Mouse (Mus musculus): ENCODE data around the gene Uhrf1. TPM values are rescaled to one million over a fixed set of nuclear protein-coding genes. Genes with fewer than 3 reads are reported as not detected.

The Uhrf1 gene
- polyA plus RNA-seq, 1 experiment from 2014 or later, result 170 TPM

DNA sequence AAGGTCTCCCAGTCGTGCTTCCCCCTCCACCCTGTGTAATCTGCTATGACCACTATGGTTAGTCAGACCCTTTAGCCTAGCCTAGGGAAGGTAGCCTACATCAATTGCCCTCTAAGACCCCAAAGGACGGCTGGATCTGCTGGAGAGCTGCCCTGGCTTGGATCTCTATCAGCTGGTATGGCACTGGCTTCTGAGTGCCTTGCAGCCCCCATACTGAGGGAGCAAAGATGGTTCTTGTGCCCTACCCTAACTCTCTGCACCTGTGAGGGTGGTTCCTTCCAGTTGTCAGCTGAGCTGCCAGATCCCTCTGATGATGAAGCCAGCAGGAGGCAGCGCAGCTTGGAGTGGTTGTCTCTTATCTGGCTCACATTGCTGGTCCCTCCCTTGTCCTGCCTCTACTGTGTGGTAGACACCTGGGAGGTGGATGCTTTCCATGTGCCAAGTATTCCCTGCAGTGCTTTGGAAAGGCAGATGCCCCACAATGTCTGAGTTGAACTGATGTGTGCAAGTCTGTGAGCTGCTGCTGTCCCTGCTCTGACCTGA lies 56.1 kb downstream of the Uhrf1 start:
- no peak overlapping the region for H3K27ac ChIP-seq (ENCODE audit: low read length)
- ATAC-seq (ENCODE audit: low FRiP score, low TSS enrichment), result no peak
- no peak overlapping the region for H3K9ac ChIP-seq (replicated peaks; ENCODE audit: low read length)
- no peak overlapping the region for H3K4me3 ChIP-seq (ENCODE audit: low read length)
- H3K4me1 ChIP-seq (ENCODE audit: insufficient read depth, low read length), result no peaks in the 10 kb centered on the region
- WGBS, result 83% methylated on average over 3 of the region's 3 CpGs
- no peak overlapping the region for H3K4me2 ChIP-seq (replicated peaks; ENCODE audit: low read depth, low read length)
- H3K36me3 ChIP-seq (ENCODE audit: insufficient read depth, low read length), result peaks cover 35% of the 10 kb centered on the region
- no peaks in the 10 kb centered on the region for H3K9me3 ChIP-seq (ENCODE audit: low read length)
- no peaks in the 10 kb centered on the region for H3K27me3 ChIP-seq (ENCODE audit: insufficient read depth, low read length)

DNA sequence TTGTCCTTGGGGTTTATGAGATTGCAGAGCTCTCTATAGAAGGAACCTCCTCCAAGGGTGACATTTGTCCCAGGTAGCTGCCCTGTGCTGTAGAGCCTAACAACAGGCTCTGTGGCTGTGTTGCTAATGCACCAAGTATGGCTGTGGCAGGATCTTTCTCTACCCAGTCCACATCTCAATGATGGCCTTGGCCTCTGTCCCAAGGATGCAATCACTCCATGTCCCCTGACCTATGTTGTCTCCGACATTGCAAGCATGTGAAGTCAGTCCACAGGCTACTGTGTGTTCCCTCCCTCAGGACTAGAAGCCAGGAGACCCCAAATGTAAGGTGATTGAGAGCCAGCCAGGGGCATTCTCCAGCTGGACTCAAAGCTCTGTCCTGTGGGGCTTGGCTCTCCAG lies 56.7 kb downstream of the Uhrf1 start:
- ATAC-seq (ENCODE audit: low FRiP score, low TSS enrichment), result no peak
- Histone ChIP-seq H3K9me3 (ENCODE audit: low read length) (no peaks in the 10 kb centered on the region), H3K36me3 (ENCODE audit: insufficient read depth, low read length) (peaks cover 30% of the 10 kb centered on the region), H3K4me2 (replicated peaks; ENCODE audit: low read depth, low read length) (no peak overlapping the region), H3K4me1 (ENCODE audit: insufficient read depth, low read length) (peaks cover under 1% of the 10 kb centered on the region; the same call in 1 of the 2 replicates), H3K27me3 (ENCODE audit: insufficient read depth, low read length) (no peaks in the 10 kb centered on the region), H3K9ac (replicated peaks; ENCODE audit: low read length) (no peak overlapping the region), H3K27ac (ENCODE audit: low read length) (no peak overlapping the region), H3K4me3 (ENCODE audit: low read length) (no peak overlapping the region)
- WGBS, result 91% methylated on average over 1 of the region's 1 CpGs

DNA sequence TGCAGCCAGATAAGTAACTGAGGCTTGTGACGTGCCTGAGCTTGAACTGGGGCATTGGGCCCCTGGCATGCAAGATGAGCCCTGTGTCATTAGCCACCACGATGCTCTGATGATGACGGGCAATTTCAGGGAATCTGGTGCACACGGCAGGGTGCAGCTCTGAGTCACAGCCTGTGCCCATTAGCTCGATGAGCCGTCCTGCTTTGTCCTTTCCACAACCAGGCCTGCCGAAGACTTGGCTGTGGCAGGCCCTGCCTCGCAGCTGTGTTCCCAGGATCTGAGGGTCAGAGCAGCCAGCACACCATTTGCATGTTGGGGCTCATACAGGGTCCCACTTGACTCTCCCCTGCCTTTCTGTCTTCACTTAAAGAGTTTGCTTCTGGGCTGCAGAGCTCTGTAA lies 57.3 kb downstream of the Uhrf1 start:
- no peak for ATAC-seq (ENCODE audit: low FRiP score, low TSS enrichment)
- WGBS, result 51% methylated on average over 8 of the region's 8 CpGs
- Histone ChIP-seq H3K36me3 (ENCODE audit: insufficient read depth, low read length) (peaks cover 26% of the 10 kb centered on the region), H3K9me3 (ENCODE audit: low read length) (no peaks in the 10 kb centered on the region), H3K27ac (ENCODE audit: low read length) (no peak overlapping the region), H3K4me3 (ENCODE audit: low read length) (no peak overlapping the region), H3K9ac (replicated peaks; ENCODE audit: low read length) (no peak overlapping the region), H3K27me3 (ENCODE audit: insufficient read depth, low read length) (no peaks in the 10 kb centered on the region), H3K4me2 (replicated peaks; ENCODE audit: low read depth, low read length) (no peak overlapping the region), H3K4me1 (ENCODE audit: insufficient read depth, low read length) (peaks cover 6% of the 10 kb centered on the region)

DNA sequence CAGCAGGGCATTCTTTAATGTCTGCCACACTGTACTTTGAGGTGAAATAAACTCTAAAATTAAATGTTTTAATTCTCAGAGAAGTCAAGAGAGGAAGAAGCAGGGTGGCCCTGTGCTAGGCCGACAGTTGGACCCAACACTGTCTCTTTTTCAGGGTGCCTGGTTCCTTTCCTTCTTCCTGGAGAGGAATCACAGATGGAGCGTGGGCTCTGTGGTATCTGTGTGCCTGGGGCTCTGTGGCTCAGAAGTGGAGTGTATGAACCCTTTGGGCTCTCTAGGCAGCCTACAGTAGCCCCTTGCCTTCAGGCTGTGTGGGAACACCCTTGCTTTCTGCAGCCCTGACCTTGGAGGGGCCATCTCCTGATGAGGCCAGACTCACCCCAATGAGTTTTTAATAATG lies 58.4 kb downstream of the Uhrf1 start:
- no peak overlapping the region for H3K9ac ChIP-seq (replicated peaks; ENCODE audit: low read length)

DNA sequence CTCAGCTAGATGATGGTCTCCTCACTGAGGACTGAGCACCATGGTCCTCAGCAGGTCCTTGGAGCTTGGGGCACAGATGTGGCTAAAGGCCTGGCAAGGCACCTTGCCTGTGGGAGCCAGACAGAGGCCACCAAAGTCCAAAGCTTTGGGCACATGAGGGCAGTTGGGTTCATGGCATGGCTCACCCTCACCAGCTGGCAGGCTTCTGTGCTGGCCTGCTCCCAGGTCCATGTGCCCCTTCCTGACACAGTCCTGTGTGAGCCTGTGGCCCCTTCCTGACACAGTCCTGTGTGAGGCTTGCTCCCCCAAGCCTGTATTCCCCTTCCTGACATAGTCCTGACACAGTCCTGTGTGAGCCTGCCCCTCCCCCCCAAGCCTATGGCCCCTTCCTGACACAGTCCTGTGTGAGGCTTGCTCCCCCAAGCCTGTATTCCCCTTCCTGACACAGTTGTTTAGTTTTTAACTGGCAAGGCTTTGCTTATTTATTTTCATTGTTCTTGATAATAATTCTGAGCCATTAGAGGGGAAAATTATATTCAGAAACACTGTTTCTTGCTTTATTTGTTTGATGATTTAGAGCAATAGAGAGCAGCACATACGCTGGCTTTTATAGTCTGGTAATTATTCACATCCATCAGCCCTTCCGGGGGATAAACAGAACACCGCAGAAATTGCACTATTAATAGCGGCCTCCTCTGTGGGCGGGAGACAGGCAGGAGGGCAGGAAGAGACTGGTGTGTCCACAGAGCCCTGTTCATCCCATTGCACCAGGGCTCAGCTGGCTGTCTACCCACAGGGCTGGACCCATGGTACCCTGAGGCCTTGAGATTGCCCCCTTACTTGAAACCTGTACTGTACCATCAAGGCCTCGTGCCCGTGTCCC lies 62.9 kb downstream of the Uhrf1 start:
- ATAC-seq (ENCODE audit: low FRiP score, low TSS enrichment), result peak; percentile 68; the same call in 1 of the 2 replicates
- no peaks in the 10 kb centered on the region for H3K27me3 ChIP-seq (ENCODE audit: insufficient read depth, low read length)
- peaks cover 13% of the 10 kb centered on the region; the same call in 1 of the 2 replicates for H3K36me3 ChIP-seq (ENCODE audit: insufficient read depth, low read length)
- no peaks in the 10 kb centered on the region for H3K9me3 ChIP-seq (ENCODE audit: low read length)
- H3K27ac ChIP-seq (ENCODE audit: low read length), result peak overlapping the region; percentile 56
- 35% methylated on average over 7 of the region's 7 CpGs for WGBS
- 0 out of 2 replicates have a peak overlapping the region, but pooled peaks have one; percentile 12 for H3K9ac ChIP-seq (replicated peaks; ENCODE audit: low read length)
- no peak overlapping the region for H3K4me2 ChIP-seq (replicated peaks; ENCODE audit: low read depth, low read length)
- H3K4me3 ChIP-seq (ENCODE audit: low read length), result no peak overlapping the region
- peaks cover 19% of the 10 kb centered on the region for H3K4me1 ChIP-seq (ENCODE audit: insufficient read depth, low read length)

More for the DNA sequence above, 58.4 kb downstream of the Uhrf1 start:
- Histone ChIP-seq H3K9me3 (ENCODE audit: low read length) (no peaks in the 10 kb centered on the region), H3K36me3 (ENCODE audit: insufficient read depth, low read length) (peaks cover 16% of the 10 kb centered on the region), H3K27ac (ENCODE audit: low read length) (no peak overlapping the region), H3K4me2 (replicated peaks; ENCODE audit: low read depth, low read length) (no peak overlapping the region), H3K4me1 (ENCODE audit: insufficient read depth, low read length) (peaks cover 17% of the 10 kb centered on the region), H3K27me3 (ENCODE audit: insufficient read depth, low read length) (no peaks in the 10 kb centered on the region), H3K4me3 (ENCODE audit: low read length) (no peak overlapping the region)
- no peak for ATAC-seq (ENCODE audit: low FRiP score, low TSS enrichment)
- WGBS, result 96% methylated on average over 2 of the region's 2 CpGs

DNA sequence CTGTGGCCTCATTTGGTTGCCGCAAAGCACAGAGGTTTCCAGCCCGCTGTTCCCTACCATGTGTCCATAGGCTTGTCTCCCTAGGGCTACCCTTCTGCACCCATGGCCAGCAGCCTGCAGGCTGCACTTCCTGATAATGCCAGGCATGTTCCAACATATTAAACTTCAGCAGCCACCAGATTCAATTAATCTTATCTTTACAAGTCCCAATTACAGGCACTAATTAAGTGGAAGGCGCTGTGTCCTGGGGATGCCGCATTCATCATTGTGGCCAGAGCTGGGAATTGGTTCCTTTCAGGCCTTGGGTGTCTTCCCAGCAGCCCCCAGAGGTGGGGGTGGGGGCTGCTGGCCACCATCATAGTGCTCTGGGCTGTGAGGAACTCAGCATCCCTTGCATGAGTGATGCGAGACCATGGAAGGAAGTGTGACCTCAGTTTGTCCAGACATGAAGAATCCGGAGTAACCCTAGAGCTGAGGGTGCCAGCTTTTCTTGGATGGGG lies 65.2 kb downstream of the Uhrf1 start:
- no peak for ATAC-seq (ENCODE audit: low FRiP score, low TSS enrichment)
- Histone ChIP-seq H3K9ac (replicated peaks; ENCODE audit: low read length) (no peak overlapping the region), H3K4me3 (ENCODE audit: low read length) (no peak overlapping the region)

DNA sequence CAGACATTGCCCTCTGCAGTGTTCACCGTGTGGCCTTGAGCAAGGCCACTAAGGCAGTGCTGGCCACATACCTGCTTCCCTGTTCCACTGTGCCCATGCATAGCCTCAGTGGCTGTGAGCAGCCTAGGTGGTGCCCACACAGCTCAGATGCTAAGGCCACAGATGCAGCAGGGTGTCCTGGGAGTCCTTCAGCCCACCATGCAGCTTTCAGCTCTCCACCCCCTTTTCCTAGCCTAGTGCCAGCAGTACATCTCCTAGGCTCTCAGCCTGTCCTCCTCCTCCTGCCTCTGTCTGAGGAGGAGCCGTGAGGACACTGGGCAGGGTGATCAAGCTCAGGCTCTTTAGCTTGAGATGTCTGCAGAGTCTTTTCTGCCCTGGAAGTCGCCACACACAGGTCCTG lies 67.0 kb downstream of the Uhrf1 start:
- Histone ChIP-seq H3K27ac (ENCODE audit: low read length) (no peak overlapping the region), H3K9me3 (ENCODE audit: low read length) (no peaks in the 10 kb centered on the region), H3K9ac (replicated peaks; ENCODE audit: low read length) (no peak overlapping the region), H3K4me2 (replicated peaks; ENCODE audit: low read depth, low read length) (no peak overlapping the region), H3K4me1 (ENCODE audit: insufficient read depth, low read length) (peaks cover 17% of the 10 kb centered on the region), H3K36me3 (ENCODE audit: insufficient read depth, low read length) (peaks cover 13% of the 10 kb centered on the region; the same call in 1 of the 2 replicates), H3K27me3 (ENCODE audit: insufficient read depth, low read length) (no peaks in the 10 kb centered on the region), H3K4me3 (ENCODE audit: low read length) (no peak overlapping the region)
- no peak for ATAC-seq (ENCODE audit: low FRiP score, low TSS enrichment)
- 91% methylated on average over 3 of the region's 3 CpGs for WGBS

More for the DNA sequence above, 65.2 kb downstream of the Uhrf1 start:
- peaks cover 13% of the 10 kb centered on the region; the same call in 1 of the 2 replicates for H3K36me3 ChIP-seq (ENCODE audit: insufficient read depth, low read length)
- 82% methylated on average over 6 of the region's 6 CpGs for WGBS
- H3K4me2 ChIP-seq (replicated peaks; ENCODE audit: low read depth, low read length), result no peak overlapping the region
- H3K27me3 ChIP-seq (ENCODE audit: insufficient read depth, low read length), result no peaks in the 10 kb centered on the region
- H3K4me1 ChIP-seq (ENCODE audit: insufficient read depth, low read length), result peaks cover 19% of the 10 kb centered on the region
- no peaks in the 10 kb centered on the region for H3K9me3 ChIP-seq (ENCODE audit: low read length)
- no peak overlapping the region for H3K27ac ChIP-seq (ENCODE audit: low read length)

DNA sequence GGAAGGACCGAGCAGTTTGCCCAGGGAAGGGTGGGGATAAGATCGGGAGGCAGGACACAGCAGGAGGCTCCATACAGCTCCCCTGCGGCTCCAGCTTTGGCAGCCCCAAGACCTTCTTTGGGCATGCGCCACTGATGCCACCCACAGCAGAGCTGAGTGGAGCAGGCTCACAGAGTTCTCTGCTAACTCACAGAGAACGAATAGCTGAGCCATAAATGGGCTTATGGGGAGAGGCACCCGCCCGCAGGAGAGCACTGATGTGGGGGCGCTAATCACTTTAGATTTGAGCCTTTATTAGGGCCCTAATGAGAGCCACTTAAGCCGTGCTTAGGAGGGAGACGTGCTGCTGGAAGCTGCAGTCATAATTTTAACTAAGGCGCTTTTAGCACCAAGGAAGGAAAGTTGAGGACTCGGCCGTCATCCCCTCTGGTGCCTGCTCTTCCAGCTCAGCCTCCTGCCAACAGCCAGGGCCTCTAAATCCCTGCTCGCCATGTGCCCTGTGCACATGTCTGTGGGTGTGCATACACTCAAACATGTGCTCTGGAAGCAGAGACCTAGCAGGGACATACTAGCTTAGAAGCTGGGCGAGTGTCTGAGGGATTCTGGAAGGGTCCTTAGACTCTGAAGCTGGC lies 68.0 kb downstream of the Uhrf1 start:
- H3K36me3 ChIP-seq (ENCODE audit: insufficient read depth, low read length), result peaks cover 17% of the 10 kb centered on the region; the same call in 1 of the 2 replicates
- no peak overlapping the region for H3K9ac ChIP-seq (replicated peaks; ENCODE audit: low read length)
- no peaks in the 10 kb centered on the region for H3K9me3 ChIP-seq (ENCODE audit: low read length)
- peaks cover 6% of the 10 kb centered on the region for H3K4me1 ChIP-seq (ENCODE audit: insufficient read depth, low read length)
- no peak for ATAC-seq (ENCODE audit: low FRiP score, low TSS enrichment)
- H3K27ac ChIP-seq (ENCODE audit: low read length), result no peak overlapping the region
- no peaks in the 10 kb centered on the region for H3K27me3 ChIP-seq (ENCODE audit: insufficient read depth, low read length)
- no peak overlapping the region for H3K4me2 ChIP-seq (replicated peaks; ENCODE audit: low read depth, low read length)
- H3K4me3 ChIP-seq (ENCODE audit: low read length), result no peak overlapping the region
- 64% methylated on average over 15 of the region's 15 CpGs for WGBS

DNA sequence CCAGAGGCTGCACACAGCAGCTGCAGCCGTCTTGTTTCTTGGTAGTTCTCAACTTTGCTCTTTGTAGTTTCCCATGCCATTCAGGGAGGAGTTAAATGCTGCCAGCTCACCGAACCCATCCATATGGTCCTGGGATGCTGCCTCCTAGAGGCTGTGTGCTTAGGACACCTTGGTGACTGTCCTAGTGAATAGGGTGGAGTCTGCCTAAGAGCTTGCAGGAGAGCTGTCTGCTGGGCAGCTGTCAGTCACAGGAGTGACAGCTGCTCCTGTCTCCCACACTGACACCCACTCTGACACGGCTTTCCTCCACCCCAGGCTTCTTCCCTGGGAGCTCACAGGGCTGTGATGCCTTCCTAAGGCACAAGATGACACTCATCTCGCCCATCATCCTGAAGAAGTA lies 69.0 kb downstream of the Uhrf1 start:
- H3K36me3 ChIP-seq (ENCODE audit: insufficient read depth, low read length), result peaks cover 20% of the 10 kb centered on the region
- no peak overlapping the region for H3K4me3 ChIP-seq (ENCODE audit: low read length)

More for the DNA sequence above, 69.0 kb downstream of the Uhrf1 start:
- Histone ChIP-seq H3K4me2 (replicated peaks; ENCODE audit: low read depth, low read length) (no peak overlapping the region), H3K27ac (ENCODE audit: low read length) (no peak overlapping the region), H3K27me3 (ENCODE audit: insufficient read depth, low read length) (no peaks in the 10 kb centered on the region), H3K4me1 (ENCODE audit: insufficient read depth, low read length) (no peaks in the 10 kb centered on the region), H3K9me3 (ENCODE audit: low read length) (no peaks in the 10 kb centered on the region), H3K9ac (replicated peaks; ENCODE audit: low read length) (no peak overlapping the region)
- 63% methylated on average over 4 of the region's 4 CpGs for WGBS
- no peak for ATAC-seq (ENCODE audit: low FRiP score, low TSS enrichment)

All from kidney, embryonic 16.5 days (tissue).